Mouse (Mus musculus) hindbrain, embryonic 13.5 days (tissue): ENCODE results near the gene Sptan1. TPM values are rescaled to one million over a fixed set of nuclear protein-coding genes. Genes with fewer than 3 reads are reported as not detected.

ENCODE experiments used
- ATAC-seq: fragments of 200-750 bp; cut with Nextera tagmentation; 2 replicates; pipeline ENCODE4 v1.8.0; 2017; ENCODE audit warnings: moderate TSS enrichment; ENCODE audit not compliant: low FRiP score
- H3K27ac ChIP-seq: fragments of 300-500 bp; sonication (generic); 2 replicates; pipeline ENCODE4 v1.5.1; 2015; ENCODE audit warnings: inconsistent platforms, mild to moderate bottlenecking, moderate library complexity
- H3K27me3 ChIP-seq: fragments of 300-500 bp; sonication (generic); 2 replicates; pipeline ENCODE4 v1.6.1; 2015; ENCODE audit warnings: mild to moderate bottlenecking, inconsistent platforms
- H3K36me3 ChIP-seq: fragments of 300-500 bp; sonication (generic); 2 replicates; pipeline ENCODE4 v1.6.1; 2015; ENCODE audit warnings: mild to moderate bottlenecking, inconsistent platforms
- H3K4me1 ChIP-seq: fragments of 300-500 bp; sonication (generic); replicated peaks from 2 replicates; pipeline ENCODE4 v1.6.1; 2015; ENCODE audit warnings: inconsistent platforms
- H3K4me2 ChIP-seq: fragments of 300-500 bp; sonication (generic); 2 replicates; pipeline ENCODE4 v1.6.1; 2015; ENCODE audit warnings: inconsistent platforms, mild to moderate bottlenecking, moderate library complexity
- H3K4me3 ChIP-seq: fragments of 300-500 bp; sonication (generic); 2 replicates; pipeline ENCODE4 v1.5.1; 2015; ENCODE audit warnings: mild to moderate bottlenecking, inconsistent platforms
- H3K9ac ChIP-seq: fragments of 300-500 bp; sonication (generic); 2 replicates; pipeline ENCODE4 v1.6.1; 2015; ENCODE audit warnings: mild to moderate bottlenecking, inconsistent platforms
- H3K9me3 ChIP-seq: fragments of 300-500 bp; sonication (generic); 2 replicates; pipeline ENCODE4 v1.6.1; 2016; ENCODE audit warnings: inconsistent platforms
- WGBS: fragments of 180-500 bp; shearing (Covaris S2); methylation state at CpG from one replicate; pipeline ENCODE4 v1.1.7; 2015; 5-methylcytosine and 5-hydroxymethylcytosine counted together
- polyA plus RNA-seq: library from polyadenylated mRNA; unstranded; fragments of >200 nt; fragmentation: Nextera tagmentation; extraction: Ambion mirVana; gene quantifications from 2 replicates; pipeline ENCODE4 v1.2.1, GENCODE M21; 2015

Sptan1 gene
- polyA plus RNA-seq, 1 experiment from 2014 or later: 192 TPM

GRCm38 (mm10) chr2:30014326-30014966 lies 49.1 kb downstream of the Sptan1 start:
- Histone ChIP-seq H3K27me3 (no peaks in the 10 kb centered on the region), H3K4me2 (no peak overlapping the region), H3K27ac (no peak overlapping the region), H3K9ac (no peak overlapping the region), H3K9me3 (no peaks in the 10 kb centered on the region), H3K4me3 (no peak overlapping the region), H3K4me1 (no peaks in the 10 kb centered on the region), H3K36me3 (peaks cover 99% of the 10 kb centered on the region)
- 95% methylated on average over 11 of the region's 11 CpGs for whole genome bisulfite sequencing
- ATAC-seq: no peak

- Histone ChIP-seq H3K4me3 (no peak overlapping the region), H3K27ac (no peak overlapping the region), H3K27me3 (no peaks in the 10 kb centered on the region), H3K9ac (no peak overlapping the region), H3K9me3 (no peaks in the 10 kb centered on the region), H3K4me1 (no peaks in the 10 kb centered on the region), H3K4me2 (no peak overlapping the region), H3K36me3 (peaks cover 100% of the 10 kb centered on the region)
- 92% methylated on average over 4 of the region's 4 CpGs for WGBS
- no peak for ATAC-seq
Observed at GRCm38 (mm10) chr2:30025454-30025853, 60.1 kb downstream of the Sptan1 start.

- no peak overlapping the region for H3K27ac ChIP-seq
- H3K9ac ChIP-seq: no peak overlapping the region
- no peaks in the 10 kb centered on the region for H3K4me1 ChIP-seq
- peaks cover 100% of the 10 kb centered on the region for H3K36me3 ChIP-seq
- ATAC-seq: no peak
- H3K27me3 ChIP-seq: no peaks in the 10 kb centered on the region
- H3K4me3 ChIP-seq: no peak overlapping the region
- WGBS: 97% methylated on average over 5 of the region's 5 CpGs
- no peaks in the 10 kb centered on the region for H3K9me3 ChIP-seq
- no peak overlapping the region for H3K4me2 ChIP-seq
Observed at GRCm38 (mm10) chr2:30026997-30027396, 61.6 kb downstream of the Sptan1 start.

GRCm38 (mm10) chr2:30032244-30032846 lies 67.0 kb downstream of the Sptan1 start:
- Histone ChIP-seq H3K9me3 (no peaks in the 10 kb centered on the region), H3K9ac (no peak overlapping the region), H3K4me2 (no peak overlapping the region), H3K36me3 (peaks cover 95% of the 10 kb centered on the region), H3K27ac (no peak overlapping the region), H3K27me3 (no peaks in the 10 kb centered on the region), H3K4me1 (no peaks in the 10 kb centered on the region), H3K4me3 (no peak overlapping the region)
- ATAC-seq: no peak
- 57% methylated on average over 11 of the region's 11 CpGs for WGBS

- Histone ChIP-seq H3K4me1 (no peaks in the 10 kb centered on the region), H3K27ac (no peak overlapping the region; the same call in 1 of the 2 replicates), H3K9ac (no peak overlapping the region), H3K4me2 (no peak overlapping the region), H3K36me3 (peaks cover 95% of the 10 kb centered on the region), H3K27me3 (no peaks in the 10 kb centered on the region), H3K4me3 (no peak overlapping the region), H3K9me3 (no peaks in the 10 kb centered on the region)
- no peak for ATAC-seq
- 85% methylated on average over 4 of the region's 6 CpGs for WGBS
Observed at GRCm38 (mm10) chr2:30032957-30033356, 67.6 kb downstream of the Sptan1 start.

- no peak for ATAC-seq
- Histone ChIP-seq H3K36me3 (peaks cover 66% of the 10 kb centered on the region), H3K4me3 (no peak overlapping the region), H3K27ac (no peak overlapping the region), H3K4me2 (no peak overlapping the region), H3K27me3 (no peaks in the 10 kb centered on the region), H3K9me3 (no peaks in the 10 kb centered on the region), H3K4me1 (peaks cover 7% of the 10 kb centered on the region; the same call in 1 of the 2 replicates), H3K9ac (no peak overlapping the region)
- WGBS: 83% methylated on average over 2 of the region's 2 CpGs
Observed at GRCm38 (mm10) chr2:30037762-30038161, 72.4 kb downstream of the Sptan1 start.

- WGBS: 92% methylated on average over 10 of the region's 10 CpGs
- Histone ChIP-seq H3K36me3 (peaks cover 60% of the 10 kb centered on the region), H3K9ac (no peak overlapping the region), H3K4me3 (no peak overlapping the region), H3K4me2 (no peak overlapping the region), H3K27ac (no peak overlapping the region), H3K4me1 (peaks cover 7% of the 10 kb centered on the region; the same call in 1 of the 2 replicates), H3K9me3 (no peaks in the 10 kb centered on the region), H3K27me3 (no peaks in the 10 kb centered on the region)
- ATAC-seq: no peak
Observed at GRCm38 (mm10) chr2:30038370-30038769, 73.0 kb downstream of the Sptan1 start.

- Histone ChIP-seq H3K4me3 (no peak overlapping the region), H3K4me1 (peaks cover 7% of the 10 kb centered on the region; the same call in 1 of the 2 replicates), H3K9me3 (no peaks in the 10 kb centered on the region), H3K9ac (no peak overlapping the region), H3K27ac (no peak overlapping the region), H3K27me3 (no peaks in the 10 kb centered on the region), H3K36me3 (peaks cover 52% of the 10 kb centered on the region), H3K4me2 (no peak overlapping the region)
- no peak for ATAC-seq
Observed at GRCm38 (mm10) chr2:30039687-30040086, 74.3 kb downstream of the Sptan1 start.

- Histone ChIP-seq H3K9me3 (no peaks in the 10 kb centered on the region), H3K27ac (no peak overlapping the region), H3K9ac (no peak overlapping the region), H3K4me1 (peaks cover 12% of the 10 kb centered on the region), H3K4me3 (no peak overlapping the region), H3K27me3 (no peaks in the 10 kb centered on the region), H3K36me3 (peaks cover 39% of the 10 kb centered on the region), H3K4me2 (no peak overlapping the region)
- 8% methylated on average over 4 of the region's 4 CpGs for WGBS
- ATAC-seq: no peak
Observed at GRCm38 (mm10) chr2:30042445-30042844, 77.1 kb downstream of the Sptan1 start.

- no peak for ATAC-seq
- WGBS: 89% methylated on average over 5 of the region's 5 CpGs
- Histone ChIP-seq H3K4me3 (no peak overlapping the region), H3K4me1 (peaks cover 22% of the 10 kb centered on the region), H3K9me3 (no peaks in the 10 kb centered on the region), H3K36me3 (peaks cover 20% of the 10 kb centered on the region), H3K9ac (no peak overlapping the region), H3K4me2 (no peak overlapping the region), H3K27me3 (no peaks in the 10 kb centered on the region), H3K27ac (no peak overlapping the region)
Observed at GRCm38 (mm10) chr2:30044550-30044949, 79.2 kb downstream of the Sptan1 start.

GRCm38 (mm10) chr2:30047127-30047526 lies 81.8 kb downstream of the Sptan1 start:
- Histone ChIP-seq H3K4me1 (peaks cover 22% of the 10 kb centered on the region), H3K36me3 (peaks cover 15% of the 10 kb centered on the region), H3K27ac (no peak overlapping the region), H3K4me2 (0 out of 2 replicates have a peak overlapping the region, but pooled peaks have one; percentile 64), H3K27me3 (no peaks in the 10 kb centered on the region), H3K4me3 (peak overlapping the region; percentile 72; the same call in 1 of the 2 replicates), H3K9me3 (no peaks in the 10 kb centered on the region), H3K9ac (no peak overlapping the region)
- WGBS: 96% methylated on average over 6 of the region's 6 CpGs
- ATAC-seq: no peak

- peaks cover 15% of the 10 kb centered on the region for H3K4me1 ChIP-seq
Observed at GRCm38 (mm10) chr2:30048101-30048501, 82.7 kb downstream of the Sptan1 start.

More at GRCm38 (mm10) chr2:30048101-30048501, 82.7 kb downstream of the Sptan1 start:
- peaks cover 15% of the 10 kb centered on the region for H3K36me3 ChIP-seq
- peak overlapping the region; percentile 86 for H3K9ac ChIP-seq
- H3K27ac ChIP-seq: peak overlapping the region; percentile 96
- peak overlapping the region; percentile 64 for H3K4me2 ChIP-seq
- H3K4me3 ChIP-seq: peak overlapping the region; percentile 72
- WGBS: 53% methylated on average over 11 of the region's 11 CpGs
- H3K27me3 ChIP-seq: peaks cover 3% of the 10 kb centered on the region; the same call in 1 of the 2 replicates
- no peak for ATAC-seq
- no peaks in the 10 kb centered on the region for H3K9me3 ChIP-seq
